21 mouse cellular contexts compared by ENCODE assay signal in the genomic region with DNA sequence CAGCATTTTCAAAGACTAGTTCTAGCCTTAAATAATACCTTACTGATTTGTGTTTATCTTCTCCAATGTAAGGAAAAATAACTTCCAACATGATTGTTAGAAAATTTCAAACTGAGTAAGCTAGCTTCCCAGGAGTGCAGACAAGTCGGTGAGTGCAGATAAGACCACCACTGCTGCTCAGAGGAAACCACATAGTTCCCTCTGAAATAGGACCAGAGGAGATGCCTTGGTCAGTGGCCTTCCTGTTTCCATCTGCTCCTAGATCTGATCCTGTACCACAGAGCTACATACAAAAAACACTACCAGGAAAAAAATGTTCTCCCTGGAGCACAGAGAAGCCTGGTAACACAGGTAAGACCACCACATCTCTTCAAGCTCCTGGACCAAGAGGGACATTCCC. TPM values are rescaled to one million over a fixed set of nuclear protein-coding genes. Genes with fewer than 3 reads are reported as not detected.
A peak's percentile ranks its signal among the peaks of the same experiment; 100 is the strongest.
DNase-seq lines count a peak whose midpoint lies in the region; ATAC-seq lines count a peak whose summit lies in the region.
"Had no signal": no experiment of that assay in that cellular context is flagged by ENCODE, and none has a peak within 500 bp of the region (broad histone marks: within the 10 kb centered on the region; RNA-seq: fewer than 3 reads in every experiment).

No protein-coding gene starts in this region.

- ATAC-seq in common myeloid progenitor, adult 5-6 weeks (replicated peaks; ENCODE audit: low read depth, poor library complexity, severe bottlenecking): peak; percentile 95
- peak; percentile 64; the same call in 1 of the 2 replicates for ATAC-seq in megakaryocyte progenitor cell, adult 5-6 weeks (replicated peaks; ENCODE audit: poor library complexity)
- ATAC-seq: activated CD4-positive, CD25-positive, alpha-beta regulatory T cell, adult 4 months; forebrain, embryonic 14.5 days; forebrain, embryonic 16.5 days; Patski had no signal

- peak; percentile 65 for DNase-seq in heart, adult 11 months
- no peak for DNase-seq in heart, postnatal 4 days
- DNase-seq in kidney, adult 9 months: no peak
- DNase-seq in kidney, adult 11 months: no peak
- DNase-seq: adrenal gland, adult 8-10 months; adrenal gland, postnatal 14 days; adrenal gland, postnatal 36 days; cerebellum, adult 11-12 months; cerebellum, adult 2 months; cerebellum, adult 9-10 months; cerebellum, postnatal 10 days; cerebellum, postnatal 25 days; embryo, embryonic 11 days had no signal

RNA-seq across cellular contexts. Expression of gene Crisp3, which starts 10.4 kb away (rescaled TPM):
- not detected for total RNA-seq in heart, postnatal 4 days (2021)
- not detected in 2 replicates for total RNA-seq in common myeloid progenitor, adult 5-6 weeks (2017)
- total RNA-seq in megakaryocyte progenitor cell, adult 5-6 weeks (2015): not detected in 2 replicates
- total RNA-seq in megakaryocyte progenitor cell, adult 5-6 weeks (2017): not detected in 2 replicates
- total RNA-seq: adrenal gland, adult 18-20 months; adrenal gland, adult 8-10 months; adrenal gland, postnatal 14 days; adrenal gland, postnatal 36 days; ES-E14 had no signal

RNA-seq across cellular contexts. Expression of gene Pgk2, which starts 44.0 kb away (rescaled TPM):
- not detected for total RNA-seq in heart, postnatal 4 days (2021)
- not detected in 2 replicates for total RNA-seq in common myeloid progenitor, adult 5-6 weeks (2017)
- total RNA-seq in megakaryocyte progenitor cell, adult 5-6 weeks (2015): not detected in 2 replicates
- total RNA-seq in megakaryocyte progenitor cell, adult 5-6 weeks (2017): not detected in 2 replicates
- total RNA-seq: adrenal gland, adult 18-20 months; adrenal gland, adult 8-10 months; adrenal gland, postnatal 14 days; adrenal gland, postnatal 36 days; ES-E14 had no signal
